Mouse (Mus musculus) bone marrow macrophage, adult 2 months (primary cell): ENCODE measurements around the gene Vsx2.
"Not testable (repeated sequence)": the region's sequence is repeated elsewhere in the genome, so short reads cannot be mapped to it uniquely, and the experiment has no call there.

Experiments
- CTCF ChIP-seq: IDR thresholded peaks from 2 replicates; pipeline ENCODE4 v1.5.1; 2012; ENCODE audit warnings: low read depth, mild to moderate bottlenecking, low read length, moderate library complexity
- POLR2A ChIP-seq: IDR thresholded peaks from 2 replicates; pipeline ENCODE4 v1.6.1; 2012; ENCODE audit warnings: mild to moderate bottlenecking, low read depth, low read length, borderline replicate concordance

GRCm38 (mm10) chr12:84539537-84539936, 30.0 kb upstream of the Vsx2 start:
- TF ChIP-seq POLR2A, CTCF: not testable (repeated sequence)
